Mouse (Mus musculus) MN1 (cell line): ENCODE measurements around the gene Sgk1.

Experiments used
- DNase-seq: peaks from one replicate; pipeline ENCODE4 v3.0.0-alpha.2; 2016; ENCODE audit warnings: low spot score

The Sgk1 gene

GRCm38 (mm10) chr10:21882184-21883081 lies at the start of gene Sgk1:
Gene Sgk1, plus strand, starts transcription at chr10:21882184.
- DNase-seq: peak; percentile 67

- no peak for DNase-seq
Measured at GRCm38 (mm10) chr10:21832282-21832681, 49.7 kb upstream of the Sgk1 start.

DNA sequence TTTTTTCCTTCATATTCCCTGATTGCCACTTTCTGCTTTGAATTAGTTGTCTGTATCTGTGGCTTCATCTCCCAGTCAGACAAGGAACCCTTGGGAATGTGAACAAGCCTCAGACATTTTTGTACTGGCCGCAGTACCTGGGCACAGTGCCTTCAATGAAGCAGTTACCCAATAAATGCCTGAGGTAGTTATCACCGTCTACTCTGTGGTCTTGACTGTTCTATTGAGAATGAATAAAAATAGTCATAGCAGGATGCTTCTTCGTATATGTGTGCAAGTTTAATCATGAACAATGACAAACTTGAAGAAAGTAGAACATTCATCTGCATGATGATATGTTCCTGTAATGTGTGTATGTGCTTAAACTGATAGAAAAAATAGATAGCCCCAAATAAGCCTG lies 48.2 kb upstream of the Sgk1 start:
- no peak for DNase-seq

DNA sequence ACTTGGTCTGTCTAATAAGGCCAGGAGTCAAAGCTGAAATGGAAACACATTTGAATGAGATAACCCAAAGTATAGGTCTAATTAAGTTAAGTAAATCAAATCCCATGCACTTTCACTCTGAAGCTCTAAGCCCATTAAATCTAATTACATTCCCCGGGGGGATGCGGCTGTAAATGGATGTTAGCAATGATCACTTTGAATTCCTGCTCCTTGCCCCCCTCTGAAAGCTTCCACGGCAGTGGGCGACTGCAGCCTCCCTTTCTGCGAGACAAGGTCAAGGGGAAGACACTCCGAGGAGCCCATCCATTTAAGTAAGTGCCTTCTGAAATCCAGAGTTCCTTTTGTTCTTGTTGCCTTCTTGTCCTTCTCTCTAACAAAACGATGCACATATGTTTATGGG lies 46.9 kb upstream of the Sgk1 start:
- peak; percentile 90 for DNase-seq

- peak; percentile 85 for DNase-seq
Measured at GRCm38 (mm10) chr10:21839248-21840155, 42.5 kb upstream of the Sgk1 start.

DNA sequence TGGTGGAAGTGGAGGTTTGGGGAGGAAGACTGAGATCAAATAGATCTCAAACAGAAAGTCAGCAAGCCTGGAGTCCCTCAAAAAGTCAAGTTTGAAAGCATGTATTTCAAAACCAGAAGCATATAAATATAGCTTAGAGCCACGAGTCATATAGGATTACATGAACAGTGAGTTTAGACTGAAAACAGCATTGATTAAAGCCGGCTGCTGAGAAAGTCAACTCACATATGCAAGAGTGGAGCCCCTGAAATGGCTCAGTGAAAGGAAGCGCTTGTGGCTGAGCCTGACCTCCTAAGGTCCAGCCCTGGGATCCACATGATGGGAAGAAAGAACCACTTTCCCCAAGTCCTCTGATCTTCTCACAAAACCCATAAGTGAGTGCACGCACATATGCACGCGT lies 38.7 kb upstream of the Sgk1 start:
- no peak for DNase-seq

DNA sequence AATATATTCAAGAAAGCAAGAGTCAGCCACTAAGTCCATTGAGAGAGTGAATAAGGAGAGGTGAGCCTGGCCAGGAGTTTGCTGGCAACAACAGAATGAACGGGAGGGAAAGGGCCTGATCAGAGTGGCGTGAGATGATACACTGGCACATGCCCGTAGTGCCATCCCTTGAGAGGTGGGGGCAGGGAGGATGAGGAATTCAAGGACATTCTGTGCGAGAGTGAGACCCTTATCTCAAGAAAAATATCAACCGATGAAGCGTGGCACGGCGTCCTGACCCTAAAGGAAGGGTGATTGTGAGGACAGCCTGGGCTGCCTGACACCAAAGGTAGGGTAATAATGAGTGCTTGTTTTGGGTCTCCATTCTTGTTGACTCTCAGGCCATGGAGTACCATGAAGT lies 38.1 kb upstream of the Sgk1 start:
- no peak for DNase-seq

GRCm38 (mm10) chr10:21844391-21844790 lies 37.6 kb upstream of the Sgk1 start:
- no peak for DNase-seq

GRCm38 (mm10) chr10:21845601-21846282 lies 36.2 kb upstream of the Sgk1 start:
- no peak for DNase-seq

DNA sequence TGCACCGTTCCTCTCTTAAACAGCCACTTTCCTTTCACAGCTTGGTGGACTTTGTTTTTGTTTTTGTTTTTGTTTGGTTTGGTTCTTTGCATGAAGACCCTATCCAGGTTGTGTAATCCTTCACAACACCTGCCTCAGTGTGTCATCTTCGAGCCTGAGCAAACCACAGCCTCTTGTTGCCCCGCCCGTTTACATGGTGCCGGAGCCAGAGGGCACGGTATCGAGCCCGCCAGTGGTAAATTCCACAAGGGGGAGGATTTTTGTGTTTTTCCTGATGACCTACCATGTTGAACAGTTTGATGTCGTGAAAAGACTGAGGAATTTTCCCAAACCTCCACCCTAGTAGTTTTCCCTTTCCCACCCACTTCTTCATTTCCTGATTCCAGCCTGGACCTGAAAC lies 35.6 kb upstream of the Sgk1 start:
- no peak for DNase-seq

DNA sequence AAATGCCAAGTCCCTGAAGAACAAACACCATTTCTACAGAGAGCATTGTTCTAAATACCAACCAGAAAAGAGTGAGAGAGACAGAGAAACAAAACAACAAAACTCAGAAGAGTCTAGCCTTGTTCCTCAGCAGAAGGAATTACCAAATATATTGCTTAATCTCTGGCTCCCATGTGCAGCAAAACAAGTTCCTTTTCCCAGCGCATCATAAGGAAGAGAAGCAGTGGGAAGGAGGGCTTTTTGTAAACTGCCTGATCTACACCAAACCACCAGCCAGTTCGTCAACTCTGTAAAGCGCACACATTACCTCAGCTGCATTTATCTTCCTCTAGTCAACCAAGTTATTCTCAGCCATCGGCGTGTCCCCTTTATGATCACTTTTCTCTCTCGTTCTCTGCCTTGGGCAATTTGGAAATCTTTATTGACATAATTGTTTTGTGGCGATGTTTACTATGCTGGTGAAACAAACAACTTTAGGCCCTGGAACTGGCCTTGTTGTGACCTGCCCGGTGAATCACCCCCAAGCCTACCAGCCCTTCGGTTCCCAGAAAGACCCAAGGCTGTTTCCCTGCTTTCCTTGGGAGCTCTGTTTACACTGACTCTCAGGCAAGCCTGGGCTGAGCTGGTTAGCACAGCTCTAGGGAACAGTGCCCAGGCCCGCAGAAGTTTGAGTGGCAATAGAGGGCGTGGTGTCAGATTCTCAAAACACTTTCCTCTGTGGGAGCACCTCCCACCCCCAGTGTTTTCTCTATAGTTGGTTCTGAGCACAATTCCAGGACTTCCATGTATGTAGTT lies 34.8 kb upstream of the Sgk1 start:
- no peak for DNase-seq

- no peak for DNase-seq
Measured at GRCm38 (mm10) chr10:21847931-21848670, 33.9 kb upstream of the Sgk1 start.

- no peak for DNase-seq
Measured at GRCm38 (mm10) chr10:21849251-21849650, 32.7 kb upstream of the Sgk1 start.

DNA sequence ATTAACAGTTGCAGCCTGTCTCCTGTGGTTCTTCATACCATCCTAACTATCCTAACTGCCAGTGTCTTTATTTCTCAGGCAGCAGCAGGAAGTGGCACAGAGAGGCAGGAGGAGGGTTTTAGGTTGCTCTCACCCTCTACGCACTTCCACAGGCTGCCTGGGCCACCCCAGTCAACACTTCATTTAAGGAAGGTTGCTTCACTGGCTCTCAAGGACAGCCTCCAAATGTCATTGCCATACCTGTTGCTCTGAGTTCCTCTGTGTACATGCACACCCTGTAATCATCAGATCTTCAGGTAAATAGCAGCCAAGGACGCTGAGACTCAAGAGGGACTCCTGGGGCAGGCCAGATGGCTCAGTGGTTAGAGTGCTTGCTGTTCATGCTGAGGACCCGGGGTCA lies 31.7 kb upstream of the Sgk1 start:
- no peak for DNase-seq

- no peak for DNase-seq
Measured at GRCm38 (mm10) chr10:21853122-21853521, 28.9 kb upstream of the Sgk1 start.

GRCm38 (mm10) chr10:21853566-21854328 lies 28.2 kb upstream of the Sgk1 start:
- no peak for DNase-seq

GRCm38 (mm10) chr10:21855338-21855737 lies 26.6 kb upstream of the Sgk1 start:
- DNase-seq: no peak

DNA sequence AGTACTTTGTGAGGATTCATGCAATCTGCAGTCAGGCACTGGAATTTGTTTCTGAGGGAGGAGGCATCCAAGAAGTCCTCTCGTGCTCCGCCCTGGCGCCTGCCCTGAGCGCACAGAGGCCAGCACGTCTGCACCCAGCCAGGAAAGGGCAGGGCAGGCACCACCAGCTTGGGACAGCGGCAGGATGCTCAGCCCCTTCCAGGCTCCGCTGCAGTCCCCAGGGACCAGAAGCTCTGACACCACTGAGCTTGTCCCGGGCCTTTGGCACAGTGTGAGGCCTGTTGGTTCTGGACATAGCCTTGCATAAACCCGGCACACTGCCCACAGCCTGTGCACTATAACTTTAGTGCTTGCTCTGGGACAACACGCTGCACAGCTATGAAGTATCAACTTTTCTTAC lies 24.3 kb upstream of the Sgk1 start:
- peak; percentile 41 for DNase-seq

DNA sequence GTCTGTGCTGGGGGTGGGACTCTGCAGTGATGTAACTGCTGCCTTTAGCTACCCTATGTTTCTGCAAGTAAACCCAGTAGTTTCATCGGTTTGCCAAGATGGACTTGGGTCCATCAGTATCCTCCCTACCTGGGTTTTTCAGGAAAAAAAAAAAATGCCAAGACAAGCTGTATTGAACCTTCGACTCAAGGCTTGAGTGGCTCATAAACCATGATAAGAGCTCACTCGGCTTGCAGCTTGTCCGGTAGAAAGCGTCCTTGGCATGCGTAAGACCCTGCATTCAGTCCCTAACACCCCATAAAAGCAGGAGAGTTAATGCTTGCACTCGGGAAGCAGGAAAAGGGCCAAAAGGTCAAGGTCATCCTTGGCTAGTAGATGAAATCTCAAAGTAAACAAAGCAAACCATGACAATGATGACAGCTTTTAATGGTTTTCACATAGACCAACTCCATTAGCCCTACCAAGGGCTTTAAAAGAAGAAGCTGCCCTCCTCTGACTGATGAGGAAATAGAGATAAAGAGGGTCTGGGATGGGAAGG lies 23.5 kb upstream of the Sgk1 start:
- no peak for DNase-seq

DNA sequence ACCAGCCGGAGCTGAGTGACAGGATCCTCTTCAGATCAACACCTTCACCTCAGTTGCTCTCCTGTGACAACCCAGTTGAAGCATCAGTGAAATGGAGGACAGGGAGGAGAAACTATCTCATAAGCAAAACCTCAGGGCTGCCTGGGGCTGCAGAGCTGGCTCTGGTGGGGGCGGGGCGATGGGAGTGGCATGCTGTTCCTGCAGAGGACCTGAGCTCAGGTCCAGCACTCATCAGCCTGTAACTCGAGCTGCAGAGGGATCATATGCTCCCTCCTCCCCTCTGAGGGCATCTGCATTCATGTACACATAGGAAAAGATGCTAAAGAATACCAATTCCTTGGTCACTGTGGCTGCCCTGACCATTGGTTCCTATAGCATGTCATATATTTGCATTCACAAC lies 15.5 kb upstream of the Sgk1 start:
- no peak for DNase-seq
